Mouse (Mus musculus) kidney, adult 2 months (tissue): ENCODE results near the gene Hmcn2.

Source experiments
- CTCF ChIP-seq: fragments of 200-500 bp; conservative IDR thresholded peaks from 2 replicates; pipeline ENCODE4 v1.5.1; 2011; ENCODE audit warnings: low read depth, mild to moderate bottlenecking, control low read depth, low read length, moderate library complexity, mixed read lengths; ENCODE audit not compliant: insufficient read depth, insufficient read length
- POLR2A ChIP-seq: fragments of 200-500 bp; IDR thresholded peaks from one replicate; pipeline ENCODE4 v1.6.1; 2011; ENCODE audit warnings: low read depth, low read length, control low read depth

GRCm38 (mm10) chr2:31463696-31464528, 149.7 kb downstream of the Hmcn2 start:
- TF ChIP-seq POLR2A (no peak), CTCF (no peak)
